Mouse (Mus musculus): ENCODE data around the gene Zfp386. TPM values are rescaled to one million over a fixed set of nuclear protein-coding genes. Genes with fewer than 3 reads are reported as not detected.
A peak's percentile ranks its signal among the peaks of the same experiment; 100 is the strongest.
"Not testable (repeated sequence)": the region's sequence is repeated elsewhere in the genome, so short reads cannot be mapped to it uniquely, and the experiment has no call there.

Gene Zfp386
- polyA plus RNA-seq (2016; fragmentation: Nextera tagmentation; extraction: Ambion mirVana) = 70.4 and 72.8 TPM in 2 replicates

- Histone ChIP-seq H3K4me3 (peak within 1 kb of the TSS; percentile 67), H3K4me1 (peaks cover 15% of the 10 kb centered on the region), H3K36me3 (peaks cover 25% of the 10 kb centered on the region), H3K9me3 (0 out of 2 replicates have a peak, but pooled peaks cover 3% of the 10 kb centered on the region), H3K4me2 (replicated peaks) (peak within 1 kb of the TSS; percentile 64), H3K9ac (replicated peaks) (peak within 1 kb of the TSS; percentile 85), H3K27ac (replicated peaks) (peak within 1 kb of the TSS; percentile 96), H3K27me3 (no peaks in the 10 kb centered on the region)
- ATAC-seq (ENCODE audit: low FRiP score, low read depth) = peak; percentile 100
- WGBS = 2% methylated on average over 55 of the region's 55 CpGs
These were observed at the start of gene Zfp386 for GRCm38 (mm10) chr12:116047440-116048377. Gene Zfp386, plus strand, starts transcription at chr12:116047724.

GRCm38 (mm10) chr12:115999784-116000183, 47.7 kb upstream of the Zfp386 start:
- 83% methylated on average over 3 of the region's 3 CpGs for WGBS
- H3K27ac ChIP-seq (replicated peaks) = not testable (repeated sequence)

GRCm38 (mm10) chr12:116002946-116003345, 44.6 kb upstream of the Zfp386 start:
- not testable (repeated sequence) for H3K9me3 ChIP-seq; H3K27me3 ChIP-seq; ATAC-seq (ENCODE audit: low FRiP score, low read depth); H3K27ac ChIP-seq (replicated peaks); H3K4me2 ChIP-seq (replicated peaks); H3K4me1 ChIP-seq; H3K36me3 ChIP-seq; H3K4me3 ChIP-seq; H3K9ac ChIP-seq (replicated peaks)
- 81% methylated on average over 1 of the region's 1 CpGs for WGBS

More at GRCm38 (mm10) chr12:115999784-116000183, 47.7 kb upstream of the Zfp386 start:
- H3K36me3 ChIP-seq; H3K9me3 ChIP-seq; H3K9ac ChIP-seq (replicated peaks); H3K4me1 ChIP-seq; ATAC-seq (ENCODE audit: low FRiP score, low read depth); H3K27me3 ChIP-seq; H3K4me2 ChIP-seq (replicated peaks); H3K4me3 ChIP-seq: not testable (repeated sequence)

GRCm38 (mm10) chr12:116010812-116011211, 36.7 kb upstream of the Zfp386 start:
- H3K36me3 ChIP-seq = no peaks in the 10 kb centered on the region
- ATAC-seq (ENCODE audit: low FRiP score, low read depth) = no peak
- no peaks in the 10 kb centered on the region for H3K4me1 ChIP-seq
- no peak overlapping the region for H3K27ac ChIP-seq (replicated peaks)
- H3K9me3 ChIP-seq = 0 out of 2 replicates have a peak, but pooled peaks cover 6% of the 10 kb centered on the region
- no peak overlapping the region for H3K4me2 ChIP-seq (replicated peaks)
- 74% methylated on average over 2 of the region's 2 CpGs for WGBS
- H3K9ac ChIP-seq (replicated peaks) = no peak overlapping the region
- no peaks in the 10 kb centered on the region for H3K27me3 ChIP-seq
- H3K4me3 ChIP-seq = no peak overlapping the region

GRCm38 (mm10) chr12:116028095-116028494, 19.4 kb upstream of the Zfp386 start:
- no peak overlapping the region for H3K9ac ChIP-seq (replicated peaks)
- 52% methylated on average over 2 of the region's 2 CpGs for WGBS
- no peaks in the 10 kb centered on the region for H3K4me1 ChIP-seq
- ATAC-seq (ENCODE audit: low FRiP score, low read depth) = no peak
- no peaks in the 10 kb centered on the region for H3K9me3 ChIP-seq
- no peaks in the 10 kb centered on the region for H3K36me3 ChIP-seq
- H3K4me2 ChIP-seq (replicated peaks) = no peak overlapping the region
- no peak overlapping the region for H3K27ac ChIP-seq (replicated peaks)
- no peaks in the 10 kb centered on the region for H3K27me3 ChIP-seq
- no peak overlapping the region for H3K4me3 ChIP-seq

- Histone ChIP-seq H3K27me3 (no peaks in the 10 kb centered on the region), H3K36me3 (no peaks in the 10 kb centered on the region), H3K9ac (replicated peaks) (no peak overlapping the region), H3K4me2 (replicated peaks) (no peak overlapping the region), H3K27ac (replicated peaks) (no peak overlapping the region), H3K4me3 (no peak overlapping the region), H3K9me3 (no peaks in the 10 kb centered on the region), H3K4me1 (no peaks in the 10 kb centered on the region)
- no peak for ATAC-seq (ENCODE audit: low FRiP score, low read depth)
- WGBS = 77% methylated on average over 5 of the region's 5 CpGs
These were observed 12.2 kb upstream of the Zfp386 start for GRCm38 (mm10) chr12:116035346-116035745.

GRCm38 (mm10) chr12:116044785-116045184, 2.7 kb upstream of the Zfp386 start:
- Histone ChIP-seq H3K4me1 (peaks cover 15% of the 10 kb centered on the region), H3K4me3 (no peak overlapping the region), H3K27ac (replicated peaks) (no peak overlapping the region), H3K27me3 (no peaks in the 10 kb centered on the region), H3K36me3 (peaks cover 4% of the 10 kb centered on the region; the same call in 1 of the 2 replicates), H3K9me3 (no peaks in the 10 kb centered on the region), H3K9ac (replicated peaks) (no peak overlapping the region), H3K4me2 (replicated peaks) (no peak overlapping the region)
- no peak for ATAC-seq (ENCODE audit: low FRiP score, low read depth)
- WGBS = 86% methylated on average over 5 of the region's 5 CpGs

GRCm38 (mm10) chr12:116048766-116049165, 1.2 kb downstream of the Zfp386 start:
- Histone ChIP-seq H3K9me3 (0 out of 2 replicates have a peak, but pooled peaks cover 3% of the 10 kb centered on the region), H3K9ac (replicated peaks) (peak overlapping the region; percentile 85), H3K4me2 (replicated peaks) (peak overlapping the region; percentile 64), H3K27me3 (no peaks in the 10 kb centered on the region), H3K27ac (replicated peaks) (no peak overlapping the region), H3K4me3 (peak overlapping the region; percentile 67), H3K36me3 (peaks cover 31% of the 10 kb centered on the region), H3K4me1 (peaks cover 15% of the 10 kb centered on the region)
- ATAC-seq (ENCODE audit: low FRiP score, low read depth) = no peak
- 68% methylated on average over 7 of the region's 7 CpGs for WGBS

- peak overlapping the region; percentile 67 for H3K4me3 ChIP-seq
- peak overlapping the region; percentile 64 for H3K4me2 ChIP-seq (replicated peaks)
- H3K27me3 ChIP-seq = no peaks in the 10 kb centered on the region
- H3K9ac ChIP-seq (replicated peaks) = no peak overlapping the region
- H3K27ac ChIP-seq (replicated peaks) = no peak overlapping the region
- no peak for ATAC-seq (ENCODE audit: low FRiP score, low read depth)
- peaks cover 15% of the 10 kb centered on the region for H3K4me1 ChIP-seq
- 90% methylated on average over 3 of the region's 3 CpGs for WGBS
- H3K36me3 ChIP-seq = peaks cover 32% of the 10 kb centered on the region
- H3K9me3 ChIP-seq = 0 out of 2 replicates have a peak, but pooled peaks cover 4% of the 10 kb centered on the region
These were observed 1.7 kb downstream of the Zfp386 start for GRCm38 (mm10) chr12:116049236-116049635.

GRCm38 (mm10) chr12:116049701-116050100, 2.2 kb downstream of the Zfp386 start:
- peak overlapping the region; percentile 64 for H3K4me2 ChIP-seq (replicated peaks)
- H3K4me3 ChIP-seq = 0 out of 2 replicates have a peak overlapping the region, but pooled peaks have one; percentile 67

GRCm38 (mm10) chr12:116054342-116054741, 6.8 kb downstream of the Zfp386 start:
- H3K4me2 ChIP-seq (replicated peaks) = no peak overlapping the region
- H3K27ac ChIP-seq (replicated peaks) = no peak overlapping the region
- H3K4me3 ChIP-seq = no peak overlapping the region
- ATAC-seq (ENCODE audit: low FRiP score, low read depth) = no peak
- H3K9ac ChIP-seq (replicated peaks) = no peak overlapping the region
- 96% methylated on average over 8 of the region's 8 CpGs for WGBS
- H3K4me1 ChIP-seq = peaks cover 5% of the 10 kb centered on the region
- H3K9me3 ChIP-seq = peaks cover 40% of the 10 kb centered on the region
- H3K36me3 ChIP-seq = peaks cover 77% of the 10 kb centered on the region
- no peaks in the 10 kb centered on the region for H3K27me3 ChIP-seq

More at GRCm38 (mm10) chr12:116049701-116050100, 2.2 kb downstream of the Zfp386 start:
- 91% methylated on average over 6 of the region's 6 CpGs for WGBS
- no peak overlapping the region for H3K9ac ChIP-seq (replicated peaks)
- H3K4me1 ChIP-seq = peaks cover 15% of the 10 kb centered on the region
- no peaks in the 10 kb centered on the region for H3K27me3 ChIP-seq
- H3K9me3 ChIP-seq = peaks cover 8% of the 10 kb centered on the region; the same call in 1 of the 2 replicates
- H3K27ac ChIP-seq (replicated peaks) = no peak overlapping the region
- no peak for ATAC-seq (ENCODE audit: low FRiP score, low read depth)
- H3K36me3 ChIP-seq = peaks cover 37% of the 10 kb centered on the region

GRCm38 (mm10) chr12:116056112-116056511, 8.6 kb downstream of the Zfp386 start:
- no peak for ATAC-seq (ENCODE audit: low FRiP score, low read depth)
- peaks cover 81% of the 10 kb centered on the region for H3K36me3 ChIP-seq
- peaks cover 56% of the 10 kb centered on the region for H3K9me3 ChIP-seq
- no peak overlapping the region for H3K4me3 ChIP-seq
- H3K9ac ChIP-seq (replicated peaks) = no peak overlapping the region
- H3K27me3 ChIP-seq = no peaks in the 10 kb centered on the region
- H3K4me2 ChIP-seq (replicated peaks) = no peak overlapping the region
- WGBS = 96% methylated on average over 3 of the region's 3 CpGs
- H3K27ac ChIP-seq (replicated peaks) = no peak overlapping the region
- no peaks in the 10 kb centered on the region for H3K4me1 ChIP-seq

Measured in midbrain, embryonic 12.5 days (tissue).